Mouse (Mus musculus) MEL (cell line): ENCODE measurements around the gene Tnfsf10.
"Not testable (repeated sequence)": the region's sequence is repeated elsewhere in the genome, so short reads cannot be mapped to it uniquely, and the experiment has no call there.

ENCODE experiments used
- CTCF ChIP-seq, 3 experiments: IDR thresholded peaks in 2 of 3; conservative IDR thresholded peaks in 1 of 3; 2 replicates each; pipeline ENCODE4 v1.5.1; 2011 to 2012; ENCODE audit warnings: low read length in 3 of 3, low read depth in 2 of 3, mild to moderate bottlenecking in 2 of 3, improper control_type of control experiment in 1 of 3, inconsistent platforms in 1 of 3, mixed read lengths in 1 of 3, moderate library complexity in 1 of 3; ENCODE audit not compliant: control insufficient read depth in 1 of 3, insufficient read depth in 1 of 3, poor library complexity in 1 of 3, severe bottlenecking in 1 of 3
- ELF1 ChIP-seq: IDR thresholded peaks from 2 replicates; pipeline ENCODE4 v1.6.1; 2014; ENCODE audit warnings: low read depth, mild to moderate bottlenecking, inconsistent platforms, low read length, improper control_type of control experiment, moderate library complexity
- KAT2A ChIP-seq: conservative IDR thresholded peaks from 2 replicates; pipeline ENCODE4 v1.6.1; 2012; ENCODE audit warnings: low read depth, low read length, improper control_type of control experiment, inconsistent platforms
- MAZ ChIP-seq: IDR thresholded peaks from 2 replicates; pipeline ENCODE4 v1.6.1; 2012; ENCODE audit warnings: low read depth, mild to moderate bottlenecking, inconsistent platforms, low read length, improper control_type of control experiment
- MXI1 ChIP-seq: IDR thresholded peaks from 2 replicates; pipeline ENCODE4 v1.6.1; 2011; ENCODE audit warnings: mild to moderate bottlenecking, low read depth, low read length, improper control_type of control experiment
- NRF1 ChIP-seq: IDR thresholded peaks from 2 replicates; pipeline ENCODE4 v1.6.1; 2014; ENCODE audit warnings: low read depth, mild to moderate bottlenecking, inconsistent platforms, low read length, improper control_type of control experiment, moderate library complexity; ENCODE audit not compliant: poor library complexity, insufficient read depth, severe bottlenecking
- POLR2A ChIP-seq, 2 experiments: IDR thresholded peaks; 2 replicates each; pipeline ENCODE4 v1.6.1; 2011 to 2012; ENCODE audit warnings: low read length in 2 of 2, mild to moderate bottlenecking in 2 of 2, control low read depth in 1 of 2, improper control_type of control experiment in 1 of 2, low read depth in 1 of 2, moderate library complexity in 1 of 2; ENCODE audit not compliant: control insufficient read depth in 1 of 2, insufficient read depth in 1 of 2, poor library complexity in 1 of 2
- SMC3 ChIP-seq: IDR thresholded peaks from 2 replicates; pipeline ENCODE4 v1.6.1; 2011; ENCODE audit warnings: low read depth, low read length, improper control_type of control experiment
- TCF12 ChIP-seq: IDR thresholded peaks from 2 replicates; pipeline ENCODE4 v1.6.1; 2014; ENCODE audit warnings: low read depth, mild to moderate bottlenecking, inconsistent platforms, low read length, improper control_type of control experiment, moderate library complexity
- ZC3H11A ChIP-seq: IDR thresholded peaks from 2 replicates; pipeline ENCODE4 v1.6.1; 2012; ENCODE audit warnings: low read depth, mild to moderate bottlenecking, inconsistent platforms, low read length, improper control_type of control experiment
- ZNF384 ChIP-seq: IDR thresholded peaks from 2 replicates; pipeline ENCODE4 v1.6.1; 2012; ENCODE audit warnings: low read depth, mild to moderate bottlenecking, inconsistent platforms, low read length, improper control_type of control experiment

DNA sequence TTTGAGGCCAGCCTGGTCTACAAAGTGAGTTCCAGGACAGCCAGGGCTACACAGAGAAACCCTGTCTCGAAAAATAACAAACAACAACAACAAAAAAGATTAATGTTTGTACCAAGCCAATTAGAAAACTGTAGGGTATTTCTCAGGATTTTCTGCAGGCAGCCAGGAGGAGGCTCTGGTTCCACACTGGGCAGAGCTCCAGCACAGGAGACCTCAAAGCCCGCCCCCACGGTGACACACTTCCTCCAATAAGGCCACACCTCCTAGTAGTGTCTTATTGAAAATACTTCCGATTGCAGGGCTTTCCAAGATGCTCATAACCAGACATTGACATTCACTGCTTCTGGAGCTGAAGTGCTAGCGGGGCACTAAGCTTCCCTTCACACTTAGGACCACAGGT, 25.9 kb upstream of the Tnfsf10 start:
- not testable (repeated sequence) for TF ChIP-seq CTCF (IDR thresholded peaks at IDR 0.05 in 2 of 3, conservative IDR thresholded peaks at IDR 0.05 in 1 of 3; ENCODE audit: control insufficient read depth in 1 of 3, insufficient read depth in 1 of 3, low read depth in 2 of 3, low read length in 3 of 3, poor library complexity in 1 of 3, severe bottlenecking in 1 of 3); MXI1; ZC3H11A; TCF12; KAT2A; SMC3; NRF1; MAZ; ZNF384; POLR2A (IDR thresholded peaks at IDR 0.05; ENCODE audit: control insufficient read depth in 1 of 2, insufficient read depth in 1 of 2, low read depth in 1 of 2, low read length in 2 of 2, poor library complexity in 1 of 2); ELF1
